ENCODE assay signal across 15 mouse cellular contexts in the genomic region with DNA sequence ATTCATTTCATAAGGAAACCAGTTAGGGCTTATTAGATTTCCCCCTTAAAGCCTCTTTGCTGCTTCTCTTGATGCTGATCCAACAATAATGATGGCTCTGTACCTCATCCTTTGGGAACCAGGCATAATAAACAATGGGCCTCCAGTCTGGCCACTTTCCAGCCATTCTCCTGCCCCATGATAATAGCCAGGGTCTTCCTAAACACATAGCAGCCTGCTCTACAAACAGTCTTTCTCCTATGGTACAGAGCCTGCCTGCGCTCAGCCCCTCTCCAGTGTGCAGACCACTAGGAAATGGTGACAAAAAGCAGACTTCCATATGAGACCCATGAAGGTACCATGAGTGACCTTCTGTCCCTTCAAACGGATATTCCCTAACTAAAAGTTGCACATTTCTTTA. TPM values are rescaled to one million over a fixed set of nuclear protein-coding genes. Genes with fewer than 3 reads are reported as not detected.
DNase-seq lines count a peak whose midpoint lies in the region; ATAC-seq and TF ChIP-seq lines count a peak whose summit lies in the region.
"Had no signal": no experiment of that assay in that cellular context is flagged by ENCODE, and none has a peak within 500 bp of the region (broad histone marks: within the 10 kb centered on the region; RNA-seq: fewer than 3 reads in every experiment).

No protein-coding gene starts in this region.

- H3K9ac ChIP-seq in kidney, embryonic 15.5 days, result no peak overlapping the region
- no peak overlapping the region for H3K9ac ChIP-seq in stomach, embryonic 15.5 days
- no peak overlapping the region for H3K9ac ChIP-seq in stomach, postnatal 0 days (ENCODE audit: low read length)
- H3K9ac ChIP-seq: limb, embryonic 12.5 days had no signal

- DNase-seq in kidney, adult 18-20 months, result no peak
- DNase-seq in stomach, postnatal 0 days (ENCODE audit: low spot score), result no peak
- DNase-seq in heart, postnatal 10 days, result peak; percentile 54 to 62
- DNase-seq in cerebellum, adult 11-12 months, result no peak
- DNase-seq in frontal cortex, postnatal 25 days (ENCODE audit: low spot score in 2 of 2), result no peak
- no peak for DNase-seq in cerebellum, postnatal 25 days
- DNase-seq: adrenal gland, adult 8-10 months; cerebellum, adult 9-10 months; thymus, postnatal 4 days had no signal

- no peak overlapping the region for H3K4me2 ChIP-seq in kidney, embryonic 15.5 days
- no peak overlapping the region for H3K4me2 ChIP-seq in stomach, embryonic 15.5 days
- no peak overlapping the region for H3K4me2 ChIP-seq in stomach, postnatal 0 days (replicated peaks; ENCODE audit: low read depth)
- H3K4me2 ChIP-seq: limb, embryonic 12.5 days had no signal

- no peak for ATAC-seq in kidney, embryonic 15.5 days (replicated peaks; ENCODE audit: low FRiP score)
- no peak for ATAC-seq in stomach, embryonic 15.5 days (ENCODE audit: insufficient read depth, low FRiP score, low read depth)
- ATAC-seq in stomach, postnatal 0 days (ENCODE audit: low FRiP score, low TSS enrichment), result no peak
- ATAC-seq: CD4-positive, CD25-positive, alpha-beta regulatory T cell, adult 4 months; Patski had no signal

- no peak overlapping the region for H3K4me3 ChIP-seq in kidney, embryonic 15.5 days (replicated peaks)
- no peak overlapping the region for H3K4me3 ChIP-seq in stomach, embryonic 15.5 days (replicated peaks)
- no peak overlapping the region for H3K4me3 ChIP-seq in stomach, postnatal 0 days (ENCODE audit: low read depth, low read length)
- H3K4me3 ChIP-seq: limb, embryonic 12.5 days had no signal

- no peak for TF ChIP-seq CTCF in stomach, postnatal 0 days (IDR thresholded peaks at IDR 0.05; ENCODE audit: low read depth)

- no peaks in the 10 kb centered on the region for H3K9me3 ChIP-seq in kidney, embryonic 15.5 days (replicated peaks)
- H3K9me3 ChIP-seq in stomach, embryonic 15.5 days, result no peaks in the 10 kb centered on the region
- H3K9me3 ChIP-seq in stomach, postnatal 0 days (ENCODE audit: control insufficient read depth, low read length), result no peaks in the 10 kb centered on the region
- H3K9me3 ChIP-seq: limb, embryonic 12.5 days had no signal

- no peak for TF ChIP-seq EP300 in stomach, postnatal 0 days (optimal IDR thresholded peaks at IDR 0.05)

- 0 out of 2 replicates have a peak overlapping the region, but pooled peaks have one; percentile 35 for H3K27ac ChIP-seq in kidney, embryonic 15.5 days
- H3K27ac ChIP-seq in stomach, embryonic 15.5 days, result peak overlapping the region; percentile 31; the same call in 1 of the 2 replicates
- H3K27ac ChIP-seq in stomach, postnatal 0 days (replicated peaks), result no peak overlapping the region
- H3K27ac ChIP-seq: limb, embryonic 12.5 days; macrophage had no signal

- 72% methylated on average over 2 of the region's 2 CpGs for WGBS in kidney, embryonic 15.5 days
- 48% methylated on average over 2 of the region's 2 CpGs for WGBS in stomach, embryonic 15.5 days
- 60% methylated on average over 2 of the region's 2 CpGs for WGBS in stomach, postnatal 0 days

- intact Hi-C loops in heart, postnatal 10 days (cut with DNase I), result no loop called here

- no peaks in the 10 kb centered on the region for H3K4me1 ChIP-seq in kidney, embryonic 15.5 days
- H3K4me1 ChIP-seq in stomach, embryonic 15.5 days, result no peaks in the 10 kb centered on the region
- H3K4me1 ChIP-seq in stomach, postnatal 0 days (replicated peaks; ENCODE audit: control insufficient read depth, insufficient read depth), result no peaks in the 10 kb centered on the region

- H3K36me3 ChIP-seq in kidney, embryonic 15.5 days, result peaks cover 9% of the 10 kb centered on the region
- 0 out of 2 replicates have a peak, but pooled peaks cover 3% of the 10 kb centered on the region for H3K36me3 ChIP-seq in stomach, embryonic 15.5 days
- H3K36me3 ChIP-seq in stomach, postnatal 0 days (ENCODE audit: control insufficient read depth, insufficient read depth, low read length), result 0 out of 2 replicates have a peak, but pooled peaks cover 2% of the 10 kb centered on the region
- H3K36me3 ChIP-seq: limb, embryonic 12.5 days had no signal

- H3K27me3 ChIP-seq in kidney, embryonic 15.5 days, result no peaks in the 10 kb centered on the region
- no peaks in the 10 kb centered on the region for H3K27me3 ChIP-seq in stomach, embryonic 15.5 days (replicated peaks)
- no peaks in the 10 kb centered on the region for H3K27me3 ChIP-seq in stomach, postnatal 0 days (ENCODE audit: control insufficient read depth, insufficient read depth, low read length)
- H3K27me3 ChIP-seq: limb, embryonic 12.5 days; Patski had no signal

RNA-seq across cellular contexts. Expression of gene Prr15, which starts 26.2 kb away (rescaled TPM):
- 7.3 TPM in 2 replicates for polyA plus RNA-seq in kidney, embryonic 15.5 days (2015; fragmentation: Nextera tagmentation; extraction: Ambion mirVana)
- polyA plus RNA-seq in stomach, embryonic 15.5 days (2015; fragmentation: Nextera tagmentation; extraction: Ambion mirVana), result 7.3 and 9.5 TPM in 2 replicates
- 6.9 and 8.2 TPM in 2 replicates for polyA plus RNA-seq in stomach, postnatal 0 days (2015; fragmentation: Nextera tagmentation; extraction: Ambion mirVana)
- total RNA-seq in heart, postnatal 10 days (2021), result 1 to 10 TPM; 3.6 to 4.5 TPM

Comparison
In these comparisons a context has a peak if more than half of its experiments do, and no peak if none do; other contexts are left out.
1. DNase-seq: peak in heart, postnatal 10 days (2 of 2); none in kidney, adult 18-20 months (single experiment), stomach, postnatal 0 days (single experiment), cerebellum, adult 11-12 months (single experiment), frontal cortex, postnatal 25 days (0 of 2) and cerebellum, postnatal 25 days (0 of 2).